Mouse (Mus musculus) liver (tissue): Measurements from ENCODE around the gene Nipal3.

Experiments
- DNase-seq: peaks from one replicate; pipeline ENCODE4 v3.0.0-alpha.2; 2020; ENCODE audit warnings: mixed read lengths

Gene Nipal3

DNA sequence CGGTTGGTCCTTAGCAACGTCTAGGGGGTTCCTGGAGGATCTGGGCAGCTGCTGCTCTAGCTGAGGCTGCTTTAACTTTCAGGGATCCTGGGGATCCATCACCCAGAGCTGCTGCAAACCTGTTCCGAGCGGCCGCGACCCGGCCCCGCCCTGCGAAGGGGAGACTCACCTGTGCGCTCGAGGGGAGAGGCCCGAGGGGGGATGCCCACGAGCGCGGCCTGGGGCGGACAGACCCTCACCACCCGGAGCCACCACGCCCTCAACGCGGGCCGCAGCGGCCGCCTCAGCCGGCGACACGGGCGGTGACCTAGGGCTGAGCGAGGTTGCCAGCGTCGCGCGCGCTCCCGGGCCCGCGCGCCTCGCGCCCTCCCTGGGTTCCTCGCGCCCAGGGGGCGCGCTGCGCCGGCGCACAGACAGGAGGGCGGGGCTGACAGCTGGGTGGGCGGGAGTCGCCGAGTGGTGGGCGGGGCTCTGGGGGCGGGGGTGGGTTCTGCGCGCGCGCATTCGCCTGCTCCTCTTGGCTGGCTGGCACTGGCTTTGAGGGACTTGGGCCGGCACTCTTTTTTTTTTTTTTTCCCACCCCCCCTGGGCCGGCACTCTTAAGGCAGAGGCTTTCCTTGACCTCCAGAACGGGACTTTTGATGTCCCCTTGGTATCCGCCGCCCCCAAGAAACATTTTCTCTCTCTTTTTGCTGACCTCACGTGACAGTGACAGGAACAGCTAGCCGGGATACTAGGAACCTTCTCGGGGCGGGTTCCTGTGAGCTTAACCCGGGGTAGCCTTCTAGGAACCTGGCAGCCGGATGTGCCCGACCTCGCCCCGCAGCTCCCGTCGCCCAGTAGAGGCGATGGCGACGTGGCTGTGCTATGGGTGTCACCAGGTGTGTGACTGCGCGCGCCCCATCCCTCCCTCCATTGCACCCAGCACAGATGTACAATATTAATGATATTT lies 61.1 kb downstream of the Nipal3 start, which contains the start of gene Rcan3:
TSS of gene Rcan3 (minus strand) at position 411 of the 952 bp plus-strand sequence.
- DNase-seq: peak; percentile 93

DNA sequence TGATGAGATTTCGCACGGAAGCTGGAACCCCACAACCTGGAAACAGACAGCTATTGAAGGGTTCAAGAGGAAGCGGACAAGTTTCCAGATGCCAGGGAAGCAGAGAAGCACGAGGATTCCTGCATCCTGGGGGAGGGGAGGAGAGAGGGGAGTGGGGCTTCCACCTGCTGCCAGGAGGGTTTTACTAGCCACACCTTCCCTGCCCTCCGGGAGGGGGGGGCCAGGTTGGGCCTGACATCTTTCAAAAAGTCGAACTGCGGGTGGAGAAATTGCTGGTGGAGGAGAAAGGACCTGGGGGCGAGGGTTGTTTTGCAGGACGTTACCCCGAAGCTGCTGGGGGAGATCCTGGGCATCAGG lies 61.8 kb downstream of the Nipal3 start:
- no peak for DNase-seq

- DNase-seq: no peak
These were observed 64.7 kb downstream of the Nipal3 start for GRCm38 (mm10) chr4:135429990-135430760.

- no peak for DNase-seq
These were observed 65.5 kb downstream of the Nipal3 start for GRCm38 (mm10) chr4:135429383-135429782.

- no peak for DNase-seq
These were observed 68.3 kb downstream of the Nipal3 start for GRCm38 (mm10) chr4:135426587-135426986.

GRCm38 (mm10) chr4:135425625-135426024 lies 69.2 kb downstream of the Nipal3 start:
- DNase-seq: no peak

DNA sequence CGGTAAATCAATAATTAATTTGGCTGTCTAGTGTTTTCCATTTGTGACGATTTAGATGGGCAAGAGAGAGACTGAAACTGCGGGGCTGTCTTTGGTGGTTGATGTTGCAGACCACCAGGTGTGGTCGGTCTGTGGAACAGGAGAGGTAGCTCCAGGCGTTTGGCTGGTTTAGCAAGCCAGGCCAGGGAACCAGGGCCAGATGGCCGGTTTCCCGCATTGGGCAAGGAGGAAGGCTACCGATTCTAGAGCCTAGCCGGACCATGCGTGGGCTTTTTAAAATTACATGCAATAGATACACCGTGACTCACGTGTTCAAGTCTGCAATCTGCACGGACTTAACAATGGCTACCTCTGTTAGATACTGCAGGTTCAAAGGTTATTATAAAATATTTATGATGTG lies 73.9 kb downstream of the Nipal3 start:
- no peak for DNase-seq

- no peak for DNase-seq
These were observed 74.4 kb downstream of the Nipal3 start for GRCm38 (mm10) chr4:135420416-135420815.

GRCm38 (mm10) chr4:135419996-135420395 lies 74.8 kb downstream of the Nipal3 start:
- no peak for DNase-seq

- peak; percentile 11 for DNase-seq
These were observed 78.5 kb downstream of the Nipal3 start for GRCm38 (mm10) chr4:135416367-135416766.

DNA sequence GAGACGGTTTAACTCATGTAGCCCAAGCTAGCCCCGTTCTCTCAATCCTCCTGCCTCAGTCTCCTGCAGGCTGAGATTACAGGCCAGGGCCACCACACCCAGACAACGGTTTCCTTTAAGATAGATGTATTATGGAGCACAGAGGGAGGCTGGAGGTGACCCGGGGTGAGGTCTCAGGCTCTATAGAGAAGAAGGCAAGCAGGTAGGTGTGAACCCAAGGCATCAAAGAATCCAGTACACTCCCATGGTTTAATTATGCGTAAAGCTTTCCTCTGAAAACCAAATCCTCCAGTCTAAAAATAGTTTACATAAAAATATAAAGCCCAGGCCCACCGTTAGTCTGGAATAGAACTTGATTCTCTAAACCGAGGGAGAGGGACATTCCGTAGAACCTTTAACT lies 81.3 kb downstream of the Nipal3 start:
- no peak for DNase-seq

- DNase-seq: peak; percentile 78
These were observed 83.2 kb downstream of the Nipal3 start for GRCm38 (mm10) chr4:135411633-135412032.

DNA sequence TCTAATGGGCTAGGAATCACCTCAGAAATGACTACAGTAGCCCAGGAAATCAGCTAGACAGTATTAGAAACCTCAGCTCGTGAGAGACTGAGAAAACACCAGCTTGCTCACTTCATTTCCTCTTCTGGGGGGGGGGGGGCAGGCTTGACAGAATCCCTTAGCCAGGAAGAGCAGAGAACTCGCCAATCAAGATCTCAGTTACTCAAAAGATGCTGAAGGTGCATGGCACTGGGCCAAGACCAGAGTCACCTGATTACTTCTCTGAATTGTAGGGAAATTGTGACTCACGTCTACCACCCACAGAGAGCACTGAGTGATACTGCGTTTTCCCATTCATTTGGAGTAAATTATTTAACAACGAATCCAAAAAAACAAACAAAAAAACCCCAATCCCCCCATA lies 88.7 kb downstream of the Nipal3 start:
- no peak for DNase-seq

DNA sequence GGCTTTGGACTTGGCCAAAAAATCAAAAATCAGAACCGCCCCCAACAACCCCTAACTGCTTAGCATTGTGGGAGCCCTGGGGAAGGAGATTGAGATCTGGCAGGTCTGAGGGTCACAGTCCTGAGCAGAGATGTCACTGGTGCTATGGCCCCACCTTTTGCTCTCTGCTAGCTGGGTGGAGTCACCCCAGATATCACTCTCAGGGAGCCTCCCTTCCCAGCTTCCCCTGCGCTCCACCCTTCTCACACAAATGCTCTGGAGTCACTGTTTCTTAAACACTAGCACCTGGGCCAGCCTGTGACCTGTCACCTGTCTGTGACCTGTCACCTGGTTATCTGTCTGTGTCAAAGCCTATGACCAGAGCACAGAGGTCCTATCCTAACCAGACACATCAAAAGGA lies 89.9 kb downstream of the Nipal3 start:
- DNase-seq: peak; percentile 81

DNA sequence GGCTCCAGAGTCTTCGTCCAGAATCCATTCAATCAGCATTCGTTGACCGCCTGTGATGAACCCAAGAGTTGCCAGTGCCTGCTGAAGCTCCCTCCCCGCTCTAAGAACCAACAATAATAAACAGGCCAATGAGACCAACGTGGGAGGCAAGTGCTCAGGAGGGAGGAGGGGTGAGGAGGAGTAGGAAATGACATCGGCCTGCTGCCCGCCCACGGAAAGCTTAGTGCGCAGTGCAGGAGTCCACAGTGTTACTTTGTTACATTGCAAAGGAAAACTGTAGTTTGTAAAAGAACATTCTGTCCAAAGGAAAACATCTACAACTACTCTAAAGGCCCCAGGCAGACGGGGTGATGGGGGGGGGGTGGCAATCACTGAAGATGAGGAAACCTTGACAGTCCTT lies 90.8 kb downstream of the Nipal3 start:
- DNase-seq: no peak

DNA sequence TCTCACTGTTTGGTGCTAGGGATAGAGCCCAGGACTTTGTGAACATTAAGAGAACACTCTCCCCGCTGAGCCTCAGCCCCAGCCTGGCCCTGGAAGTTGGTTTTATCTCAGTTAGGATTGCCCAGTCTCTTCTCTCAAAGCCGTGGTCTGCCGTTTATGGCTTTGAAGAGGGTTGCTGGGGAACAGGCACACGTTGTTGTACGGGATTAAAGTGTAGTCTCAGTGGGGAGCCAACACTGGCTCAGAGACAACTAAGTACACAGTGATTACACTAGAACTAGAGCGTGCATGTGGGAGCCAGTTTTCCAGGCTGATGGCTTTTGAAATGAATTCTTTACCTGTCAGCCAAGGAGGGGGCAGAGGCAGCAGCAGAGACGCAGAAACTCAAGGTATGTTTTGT lies 93.0 kb downstream of the Nipal3 start:
- DNase-seq: no peak

DNA sequence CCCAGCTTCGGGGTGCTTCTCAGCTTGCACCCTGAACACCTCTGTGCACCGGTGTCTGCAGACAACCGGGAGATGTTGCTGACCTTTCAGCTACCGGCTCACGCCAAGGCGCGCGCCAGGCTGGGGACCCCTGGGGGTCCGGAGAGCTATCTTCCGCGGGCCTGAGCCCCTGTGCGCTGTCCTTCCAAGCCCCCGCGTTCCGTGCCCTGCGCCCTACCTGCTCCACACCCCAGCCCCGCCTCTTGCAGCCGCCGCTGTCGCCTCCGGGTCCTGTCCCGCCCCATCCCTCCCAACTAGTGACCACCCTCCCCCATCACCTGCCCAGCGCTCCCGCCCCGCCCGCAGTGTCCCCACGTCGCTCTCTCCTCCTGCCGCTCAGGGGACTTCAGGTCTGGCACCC lies 96.8 kb downstream of the Nipal3 start, which contains the start of gene Ncmap:
TSS of gene Ncmap (minus strand) at position 237 of the 400 bp plus-strand sequence.
- no peak for DNase-seq

DNA sequence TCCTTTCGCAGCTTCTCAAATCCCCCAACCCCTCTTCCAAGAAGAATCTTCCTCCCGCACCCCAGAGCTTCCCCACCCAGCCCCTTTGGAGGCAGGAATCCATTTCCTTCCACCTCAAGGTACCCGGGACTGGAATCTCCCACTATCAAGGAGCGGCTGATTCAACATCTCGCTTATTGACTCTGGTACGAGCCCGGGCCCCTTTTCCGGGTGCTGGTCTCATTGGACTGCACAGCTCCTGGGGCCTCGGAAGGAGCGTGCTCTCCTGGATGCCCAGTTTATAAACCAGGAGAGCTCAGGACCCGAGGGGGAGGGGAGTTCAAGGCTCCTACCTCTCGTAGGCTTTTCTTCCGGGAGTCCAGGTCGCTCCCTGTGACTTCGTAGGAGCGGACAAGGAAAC lies 97.3 kb downstream of the Nipal3 start:
- no peak for DNase-seq

GRCm38 (mm10) chr4:135396303-135396702 lies 98.5 kb downstream of the Nipal3 start:
- DNase-seq: no peak
